Mouse (Mus musculus) heart, embryonic 14.5 days (tissue): ENCODE measurements at regions not wholly inside any gene's neighbourhood (a gene's known extent, or its start where the extent isn't known, plus 50 kb on each side); places are given as distances from the start of the nearest gene placed in this dataset.

Source experiments
- ATAC-seq: fragments of 200-750 bp; cut with Nextera tagmentation; 2 replicates; pipeline ENCODE4 v1.8.0; 2017; ENCODE audit warnings: low read depth, moderate TSS enrichment; ENCODE audit not compliant: insufficient number of reproducible peaks, insufficient read depth, low FRiP score
- H3K27ac ChIP-seq, 2 experiments: fragments of 200-500 bp in 1 of 2; fragments of 300-500 bp in 1 of 2; sonication (generic) in 1 of 2; replicated peaks in 1 of 2; 2 replicates each; pipeline ENCODE4 v1.5.1; 2012 to 2014; ENCODE audit warnings: low read depth in 2 of 2, low read length in 2 of 2, control low read depth in 1 of 2, mild to moderate bottlenecking in 1 of 2, mixed read lengths in 1 of 2; ENCODE audit not compliant: control insufficient read depth in 1 of 2, insufficient read depth in 1 of 2
- H3K27me3 ChIP-seq: fragments of 300-500 bp; sonication (generic); 2 replicates; pipeline ENCODE4 v1.6.1; 2014; ENCODE audit warnings: mild to moderate bottlenecking, low read length, control low read depth; ENCODE audit not compliant: control insufficient read depth, insufficient read depth
- H3K36me3 ChIP-seq: fragments of 300-500 bp; sonication (generic); 2 replicates; pipeline ENCODE4 v1.6.1; 2014; ENCODE audit warnings: mild to moderate bottlenecking, control low read depth, low read length, mixed read lengths; ENCODE audit not compliant: control insufficient read depth, insufficient read depth
- H3K4me1 ChIP-seq, 2 experiments: fragments of 200-500 bp in 1 of 2; fragments of 300-500 bp in 1 of 2; sonication (generic) in 1 of 2; 2 replicates each; pipeline ENCODE4 v1.6.1; 2012 to 2014; ENCODE audit warnings: low read length in 2 of 2, control low read depth in 1 of 2, mixed read lengths in 1 of 2; ENCODE audit not compliant: control insufficient read depth in 2 of 2, insufficient read depth in 2 of 2
- H3K4me2 ChIP-seq: fragments of 300-500 bp; sonication (generic); 2 replicates; pipeline ENCODE4 v1.6.1; 2014; ENCODE audit warnings: mild to moderate bottlenecking, low read length
- H3K4me3 ChIP-seq, 2 experiments: fragments of 200-500 bp in 1 of 2; fragments of 300-500 bp in 1 of 2; sonication (generic) in 1 of 2; 2 replicates each; pipeline ENCODE4 v1.5.1; 2012 to 2014; ENCODE audit warnings: low read length in 2 of 2, mild to moderate bottlenecking in 2 of 2, control low read depth in 1 of 2, low read depth in 1 of 2, moderate library complexity in 1 of 2; ENCODE audit not compliant: control insufficient read depth in 1 of 2, insufficient read depth in 1 of 2
- H3K9ac ChIP-seq: fragments of 300-500 bp; sonication (generic); 2 replicates; pipeline ENCODE4 v1.6.1; 2014; ENCODE audit warnings: mild to moderate bottlenecking, low read length
- H3K9me3 ChIP-seq: fragments of 300-500 bp; sonication (generic); 2 replicates; pipeline ENCODE4 v1.6.1; 2016; ENCODE audit warnings: low read length, control low read depth; ENCODE audit not compliant: control insufficient read depth
- WGBS: fragments of 180-500 bp; shearing (Covaris S2); extraction: QIAGEN DNeasy Blood & Tissue Kit; methylation state at CpG from one replicate; pipeline ENCODE4 v1.1.7; 2014; 5-methylcytosine and 5-hydroxymethylcytosine counted together

DNA sequence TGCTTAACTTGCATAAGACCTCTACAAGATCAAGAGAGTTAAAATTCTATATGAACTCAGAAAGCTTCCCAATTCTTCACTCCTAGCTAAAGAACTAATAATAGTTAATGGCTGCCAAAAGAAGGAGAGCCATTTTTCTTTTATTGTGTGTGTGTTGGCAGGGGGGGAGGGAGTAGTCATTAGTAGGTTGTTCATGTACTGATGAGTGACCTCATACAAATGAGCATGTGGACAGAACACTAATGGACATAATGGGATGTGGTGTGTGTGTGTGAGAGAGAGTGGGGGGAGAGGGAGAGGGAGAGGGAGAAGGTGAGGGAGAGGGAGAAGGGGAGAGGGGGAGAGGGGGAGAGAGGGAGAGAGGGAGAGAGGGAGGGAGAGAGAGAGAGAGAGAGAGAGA, 118.3 kb upstream of the Nectin3 start:
- Histone ChIP-seq H3K36me3 (no peaks in the 10 kb centered on the region), H3K27me3 (no peaks in the 10 kb centered on the region), H3K27ac (no peak overlapping the region), H3K9ac (no peak overlapping the region), H3K4me2 (no peak overlapping the region), H3K9me3 (no peaks in the 10 kb centered on the region), H3K4me3 (no peak overlapping the region), H3K4me1 (no peaks in the 10 kb centered on the region)
- ATAC-seq, result no peak

GRCm38 (mm10) chr16:46613062-46613818, 114.9 kb upstream of the Nectin3 start:
- no peak overlapping the region for H3K9ac ChIP-seq
- H3K4me2 ChIP-seq, result no peak overlapping the region
- H3K36me3 ChIP-seq, result no peaks in the 10 kb centered on the region
- no peak for ATAC-seq
- 74% methylated on average over 5 of the region's 5 CpGs for WGBS
- no peaks in the 10 kb centered on the region for H3K9me3 ChIP-seq
- no peak overlapping the region for H3K4me3 ChIP-seq
- H3K4me1 ChIP-seq, result no peaks in the 10 kb centered on the region
- no peak overlapping the region for H3K27ac ChIP-seq
- no peaks in the 10 kb centered on the region for H3K27me3 ChIP-seq

DNA sequence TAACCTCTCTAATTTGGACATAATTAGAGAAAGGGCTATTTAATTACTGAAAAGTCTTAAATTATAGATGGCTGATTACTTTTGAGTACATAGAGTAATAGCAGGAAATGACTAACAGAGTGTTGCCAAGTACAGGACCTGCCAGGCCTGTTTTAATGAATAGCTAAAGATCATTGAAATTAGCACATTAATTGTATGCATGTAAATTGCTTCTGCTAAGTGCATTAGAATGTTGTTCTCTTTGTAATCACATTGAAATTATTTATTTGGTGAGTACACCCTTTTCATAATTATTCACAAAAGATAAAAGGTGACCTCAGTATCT, 107.5 kb upstream of the Nectin3 start:
- H3K4me1 ChIP-seq, result no peaks in the 10 kb centered on the region
- no peak overlapping the region for H3K27ac ChIP-seq
- H3K27me3 ChIP-seq, result no peaks in the 10 kb centered on the region
- H3K4me3 ChIP-seq, result no peak overlapping the region
- no peaks in the 10 kb centered on the region for H3K36me3 ChIP-seq
- no peaks in the 10 kb centered on the region for H3K9me3 ChIP-seq
- ATAC-seq, result no peak
- no peak overlapping the region for H3K9ac ChIP-seq
- no peak overlapping the region for H3K4me2 ChIP-seq

- H3K4me2 ChIP-seq, result no peak overlapping the region
- no peak overlapping the region for H3K27ac ChIP-seq
- no peaks in the 10 kb centered on the region for H3K4me1 ChIP-seq
- 73% methylated on average over 11 of the region's 11 CpGs for WGBS
- H3K4me3 ChIP-seq, result no peak overlapping the region
- no peaks in the 10 kb centered on the region for H3K36me3 ChIP-seq
- no peaks in the 10 kb centered on the region for H3K27me3 ChIP-seq
- no peak for ATAC-seq
- H3K9ac ChIP-seq, result no peak overlapping the region
- no peaks in the 10 kb centered on the region for H3K9me3 ChIP-seq
Observed at GRCm38 (mm10) chr16:46605001-46605878, 106.9 kb upstream of the Nectin3 start.

GRCm38 (mm10) chr16:46592618-46593253, 94.4 kb upstream of the Nectin3 start:
- no peaks in the 10 kb centered on the region for H3K36me3 ChIP-seq
- no peaks in the 10 kb centered on the region for H3K9me3 ChIP-seq
- ATAC-seq, result no peak
- no peak overlapping the region for H3K4me2 ChIP-seq
- no peak overlapping the region for H3K9ac ChIP-seq
- WGBS, result 29% methylated on average over 8 of the region's 8 CpGs
- H3K27ac ChIP-seq, result no peak overlapping the region
- no peaks in the 10 kb centered on the region for H3K4me1 ChIP-seq
- no peak overlapping the region for H3K4me3 ChIP-seq
- no peaks in the 10 kb centered on the region for H3K27me3 ChIP-seq

GRCm38 (mm10) chr16:46587056-46587455, 88.7 kb upstream of the Nectin3 start:
- 10% methylated on average over 1 of the region's 1 CpGs for WGBS
- Histone ChIP-seq H3K36me3 (no peaks in the 10 kb centered on the region), H3K4me1 (no peaks in the 10 kb centered on the region; a peak in 1 of 4 replicates), H3K27me3 (no peaks in the 10 kb centered on the region), H3K9ac (no peak overlapping the region), H3K27ac (no peak overlapping the region), H3K9me3 (no peaks in the 10 kb centered on the region), H3K4me3 (no peak overlapping the region), H3K4me2 (no peak overlapping the region)
- no peak for ATAC-seq

DNA sequence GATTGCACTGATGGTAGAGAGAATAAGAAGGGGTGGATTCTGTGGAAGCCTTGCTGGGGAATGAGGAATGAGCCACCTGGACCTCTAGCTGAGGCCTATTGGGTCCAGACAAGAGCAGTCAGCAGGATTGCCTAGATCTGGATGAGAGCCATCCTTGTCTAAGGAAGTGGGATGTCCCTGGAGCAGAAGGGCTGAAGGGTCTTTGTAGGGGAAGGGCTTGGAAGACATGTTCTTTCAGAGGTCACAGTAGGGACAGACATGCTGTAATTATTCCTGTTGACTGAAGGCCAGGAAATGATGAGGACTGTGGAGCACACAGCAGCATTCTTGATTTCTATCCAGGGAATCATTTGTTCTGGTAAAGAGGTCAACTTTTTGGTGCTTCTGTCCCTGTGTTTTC, 86.2 kb upstream of the Nectin3 start:
- Histone ChIP-seq H3K4me1 (peaks cover 0 to 2% of the 10 kb centered on the region in 2 experiments; a peak in 1 of 4 replicates), H3K9me3 (no peaks in the 10 kb centered on the region), H3K4me2 (no peak overlapping the region), H3K4me3 (no peak overlapping the region), H3K9ac (no peak overlapping the region), H3K36me3 (no peaks in the 10 kb centered on the region), H3K27me3 (no peaks in the 10 kb centered on the region), H3K27ac (no peak overlapping the region)
- ATAC-seq, result no peak
